Mouse (Mus musculus): ENCODE measurements around the gene Zcchc4.
"Not testable (repeated sequence)": the region's sequence is repeated elsewhere in the genome, so short reads cannot be mapped to it uniquely, and the experiment has no call there.

Gene Zcchc4

DNA sequence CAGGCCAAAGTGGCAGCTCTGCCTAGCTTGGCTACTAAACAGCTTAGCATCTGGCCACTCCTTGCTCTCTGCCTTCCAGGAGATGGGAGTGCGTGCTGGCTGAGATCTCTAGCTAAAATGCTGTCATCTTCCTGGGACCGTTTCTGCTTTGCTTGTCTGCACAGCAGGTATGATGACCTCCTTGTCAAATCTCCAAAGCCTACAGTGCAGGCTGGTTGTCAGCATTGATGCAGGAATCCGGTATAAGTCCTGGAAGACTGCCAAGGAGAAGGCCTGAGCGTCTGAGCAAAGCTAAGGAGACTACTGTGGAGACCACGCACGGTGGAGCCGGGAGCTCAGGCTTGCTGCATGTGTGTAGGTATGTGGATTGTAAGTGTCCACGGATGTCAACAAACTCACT lies at the start of gene Zcchc4:
Gene Zcchc4, plus strand, starts transcription at position 173 of the 400 bp plus-strand sequence.
- in situ Hi-C loops (cut with MboI; ENCODE audit: low pct_unique_long_range_greater_than_20kb in 1 of 2, low sequenced_read_pairs in 2 of 2, unreplicated experiment in 1 of 2) = no loop called here

DNA sequence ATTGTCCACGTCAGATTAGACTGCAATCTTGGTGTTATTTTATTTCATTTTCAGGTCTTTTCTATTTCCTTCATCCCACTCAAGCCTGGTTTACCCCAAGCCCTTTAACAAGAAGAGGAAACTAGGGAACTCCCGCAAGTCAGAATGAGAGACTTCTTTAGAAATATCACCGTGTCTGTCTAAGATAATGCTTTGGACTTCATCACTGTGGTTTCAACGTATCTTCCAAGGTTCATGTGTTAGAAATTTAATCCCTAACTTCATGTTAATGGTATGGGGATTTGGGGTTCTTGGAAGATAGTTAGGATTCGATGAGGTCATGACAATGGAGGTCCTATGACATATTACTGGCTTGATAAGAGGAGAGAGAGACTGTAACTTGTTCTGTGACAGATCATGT lies 47.5 kb upstream of the Zcchc4 start:
- in situ Hi-C loops (cut with MboI; ENCODE audit: low pct_unique_long_range_greater_than_20kb in 1 of 2, low sequenced_read_pairs in 2 of 2, unreplicated experiment in 1 of 2) = no loop called here

DNA sequence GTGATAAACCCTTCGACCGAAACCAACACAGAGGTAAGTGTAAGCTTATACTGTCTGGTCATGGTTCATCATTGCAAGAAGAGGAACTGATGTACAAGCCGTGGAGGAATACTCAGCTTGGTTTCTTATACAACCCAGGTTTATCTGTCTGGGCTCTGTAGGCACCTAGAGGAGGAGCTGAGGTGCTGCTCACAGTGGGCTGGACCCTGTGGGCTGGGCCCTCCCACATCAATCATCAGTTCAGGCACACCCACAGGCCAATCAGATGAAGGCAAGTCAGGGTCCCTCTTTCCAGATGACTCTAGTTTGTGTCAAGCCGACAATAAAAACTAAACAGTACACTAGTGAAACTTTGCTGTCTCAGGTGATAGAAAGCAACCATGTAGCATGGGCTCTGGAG lies 42.4 kb upstream of the Zcchc4 start:
- in situ Hi-C loops (cut with MboI; ENCODE audit: low pct_unique_long_range_greater_than_20kb in 1 of 2, low sequenced_read_pairs in 2 of 2, unreplicated experiment in 1 of 2) = no loop called here

DNA sequence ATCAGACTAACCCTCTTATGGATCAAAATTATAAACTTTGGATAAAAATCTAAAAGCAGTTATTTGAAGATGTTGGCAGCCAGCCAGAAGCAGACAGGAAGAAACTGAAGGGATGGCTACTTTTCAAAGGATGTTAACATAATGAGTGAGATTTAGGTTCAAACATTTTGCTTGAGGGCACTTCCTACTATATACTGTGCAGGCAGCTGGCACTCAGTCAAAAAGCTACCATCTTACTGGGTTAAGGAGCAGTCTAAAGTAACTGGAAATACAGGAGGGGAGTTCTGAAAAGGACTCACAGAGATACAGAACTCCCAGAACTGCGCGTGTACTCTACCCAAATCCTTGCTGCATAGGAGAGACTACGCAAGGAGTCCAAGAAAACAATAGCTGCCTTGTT lies 39.2 kb upstream of the Zcchc4 start:
- in situ Hi-C loops (cut with MboI; ENCODE audit: low pct_unique_long_range_greater_than_20kb in 1 of 2, low sequenced_read_pairs in 2 of 2, unreplicated experiment in 1 of 2) = no loop called here

DNA sequence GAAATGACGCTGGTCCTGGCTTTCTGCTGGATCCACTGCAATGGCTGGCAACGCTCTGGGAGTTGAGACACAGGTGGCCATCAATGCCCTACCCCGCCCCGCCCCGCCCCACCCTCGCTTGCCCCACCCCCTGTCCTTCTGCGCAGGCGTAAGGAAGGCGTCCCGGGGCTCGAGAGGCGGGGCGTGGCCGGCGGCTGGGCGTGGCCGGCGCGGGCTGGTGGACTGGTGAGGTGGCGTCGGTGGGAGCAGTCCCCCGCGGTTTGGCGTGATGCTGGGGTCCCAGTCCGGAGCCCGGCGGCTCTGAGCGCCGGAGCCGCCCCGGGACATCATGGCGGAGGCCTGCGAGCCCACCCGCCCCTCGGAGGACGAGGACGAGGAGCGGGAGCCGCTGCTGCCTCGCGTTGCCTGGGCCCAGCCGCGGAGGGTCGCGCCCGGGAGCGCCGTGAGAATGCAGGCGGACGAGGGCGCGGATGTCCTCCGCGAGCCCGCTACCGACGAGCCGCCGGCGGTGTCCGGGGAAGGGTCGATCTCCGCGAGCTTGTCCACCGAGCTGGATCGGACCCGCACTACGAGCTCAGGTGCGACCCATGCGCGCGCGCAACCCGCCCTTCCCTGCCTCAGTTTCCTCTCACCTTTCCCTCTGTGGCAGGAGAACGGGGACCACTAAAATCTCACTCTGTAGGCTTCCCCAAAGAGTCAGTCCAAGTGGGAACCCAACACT lies 33.7 kb upstream of the Zcchc4 start, which contains the start of gene Pi4k2b:
Gene Pi4k2b, plus strand, starts transcription at position 184 of the 721 bp plus-strand sequence.
- in situ Hi-C loops (cut with MboI; ENCODE audit: low pct_unique_long_range_greater_than_20kb in 1 of 2, low sequenced_read_pairs in 2 of 2, unreplicated experiment in 1 of 2) = no loop called here

DNA sequence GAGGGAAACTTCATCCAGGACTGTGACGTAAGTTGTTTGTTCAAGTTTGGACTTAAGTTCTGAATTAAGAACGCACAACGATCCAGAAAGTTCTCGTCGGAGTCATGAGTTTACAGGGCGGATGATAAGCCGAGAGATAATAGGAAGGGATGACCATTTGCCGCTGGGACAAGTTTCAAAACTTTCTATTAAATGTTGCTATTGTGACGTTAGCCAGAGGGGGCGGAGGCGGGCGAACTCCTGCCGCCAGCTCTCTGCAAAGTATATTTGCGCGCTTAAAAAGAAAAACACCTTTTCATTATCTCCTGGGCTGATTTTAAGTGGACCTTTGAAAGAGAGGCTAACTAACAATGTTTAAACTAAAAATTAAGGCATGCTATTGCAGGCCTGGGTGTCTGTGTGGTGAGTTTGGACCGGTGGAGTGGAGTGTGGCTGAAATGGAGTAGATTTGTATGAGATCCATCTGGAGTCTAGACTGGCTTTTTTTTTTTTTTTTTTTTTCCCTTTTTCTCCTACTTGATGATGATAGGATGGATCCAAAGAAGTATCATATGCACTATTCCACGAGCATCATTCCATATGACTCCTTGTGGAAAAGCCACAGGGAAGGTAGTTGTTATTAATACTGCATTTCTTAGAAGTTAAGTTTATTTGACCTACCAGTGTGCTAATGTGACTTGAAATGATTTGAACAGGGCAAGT lies 32.9 kb upstream of the Zcchc4 start:
- in situ Hi-C loops (cut with MboI; ENCODE audit: low pct_unique_long_range_greater_than_20kb in 1 of 2, low sequenced_read_pairs in 2 of 2, unreplicated experiment in 1 of 2) = no loop called here

DNA sequence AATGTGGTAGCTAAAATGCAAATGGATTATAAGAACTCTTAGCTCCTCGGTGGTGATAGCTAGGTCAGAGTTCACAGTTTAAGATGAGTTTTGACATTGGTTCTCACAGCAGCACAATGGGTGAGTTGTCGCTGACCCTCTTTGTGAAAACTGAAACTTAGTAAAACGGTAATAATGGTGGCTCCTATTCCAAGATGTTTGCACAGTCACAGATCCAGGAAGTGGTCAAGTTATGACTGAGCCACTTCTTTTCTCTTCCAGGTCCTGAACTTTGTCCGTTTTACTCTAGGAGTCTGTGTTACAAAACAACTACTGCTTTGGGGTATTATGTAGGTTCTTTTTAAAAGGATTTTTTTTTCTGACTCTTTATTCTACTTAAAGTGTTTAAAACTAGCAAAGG lies 32.0 kb upstream of the Zcchc4 start:
- in situ Hi-C loops (cut with MboI; ENCODE audit: low pct_unique_long_range_greater_than_20kb in 1 of 2, low sequenced_read_pairs in 2 of 2, unreplicated experiment in 1 of 2) = no loop called here

DNA sequence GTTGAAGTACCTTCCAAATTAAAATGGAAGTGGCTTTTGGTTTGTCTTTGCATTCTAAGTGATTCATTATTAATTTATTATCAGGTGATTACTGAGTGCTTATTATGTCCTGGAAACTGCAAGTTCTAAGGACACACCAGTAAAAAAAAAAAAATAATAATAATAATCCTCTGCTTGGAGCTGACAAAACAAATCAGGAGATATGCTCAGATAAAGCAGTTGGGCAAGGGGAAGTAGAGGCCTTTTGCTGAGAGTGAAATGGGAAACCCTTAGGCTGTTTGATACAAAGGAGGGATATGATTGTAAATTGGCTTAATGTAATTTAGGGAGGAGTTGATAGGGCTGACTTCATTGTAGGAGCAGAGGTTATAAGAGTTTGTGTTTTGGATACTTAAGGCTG lies 28.3 kb upstream of the Zcchc4 start:
- in situ Hi-C loops (cut with MboI; ENCODE audit: low pct_unique_long_range_greater_than_20kb in 1 of 2, low sequenced_read_pairs in 2 of 2, unreplicated experiment in 1 of 2) = no loop called here

DNA sequence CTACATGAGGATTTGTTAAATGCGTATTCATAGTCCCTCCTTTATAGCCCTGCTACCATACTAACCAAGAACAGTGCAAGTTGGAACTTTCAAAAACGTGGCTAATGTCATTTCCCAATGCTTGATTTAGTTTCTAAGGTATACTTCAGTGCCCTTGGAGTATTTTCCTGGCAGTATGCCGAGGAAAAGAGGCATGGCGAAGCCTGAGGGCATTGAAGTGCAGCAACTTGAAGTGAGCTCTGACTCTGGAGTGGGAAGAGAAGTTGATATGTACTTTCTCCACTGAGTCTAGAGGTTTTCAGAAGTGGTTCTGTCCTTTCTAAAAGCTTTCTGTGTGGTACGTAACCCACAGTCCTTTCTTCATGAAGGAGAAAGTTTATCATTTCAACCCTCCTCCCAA lies 26.5 kb upstream of the Zcchc4 start:
- in situ Hi-C loops (cut with MboI; ENCODE audit: low pct_unique_long_range_greater_than_20kb in 1 of 2, low sequenced_read_pairs in 2 of 2, unreplicated experiment in 1 of 2) = no loop called here

DNA sequence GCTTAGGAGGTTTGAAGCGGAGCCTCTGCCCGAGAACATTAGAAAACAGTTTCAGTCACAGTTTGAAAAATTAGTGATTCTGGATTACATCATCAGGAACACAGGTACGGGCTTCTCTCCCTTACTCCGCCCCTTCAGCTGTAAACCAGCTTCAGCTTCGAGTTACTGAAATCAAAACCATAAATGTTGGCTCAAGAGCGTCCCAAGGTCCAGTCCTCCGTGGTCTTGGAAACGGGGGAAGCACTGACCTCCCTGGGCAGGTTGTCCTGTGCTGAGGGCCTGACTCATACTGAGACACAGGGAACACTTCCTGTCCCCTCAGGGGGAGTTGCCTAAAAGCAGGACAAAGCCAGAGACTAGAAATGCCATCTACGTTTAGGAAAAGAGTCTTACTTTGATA lies 22.1 kb upstream of the Zcchc4 start:
- in situ Hi-C loops (cut with MboI; ENCODE audit: low pct_unique_long_range_greater_than_20kb in 1 of 2, low sequenced_read_pairs in 2 of 2, unreplicated experiment in 1 of 2) = no loop called here

DNA sequence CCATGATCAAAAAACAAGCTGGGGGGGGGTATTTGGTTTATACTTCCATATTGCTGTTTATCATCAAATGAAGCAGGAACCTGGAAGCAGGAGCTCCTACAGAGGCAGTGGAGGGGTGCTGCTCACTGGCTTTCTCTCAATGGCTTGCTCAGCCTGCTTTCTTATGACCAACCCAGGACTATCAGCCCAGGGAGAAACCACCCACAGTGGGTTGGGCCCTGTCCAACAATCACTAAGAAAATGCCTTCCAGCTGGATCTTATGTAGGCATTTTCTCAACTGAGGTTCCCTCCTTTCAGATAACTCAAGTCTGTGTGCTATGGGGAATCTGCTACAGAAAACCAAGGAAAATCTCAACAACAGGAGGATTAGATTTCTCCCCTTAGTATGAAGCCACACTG lies 21.0 kb upstream of the Zcchc4 start:
- in situ Hi-C loops (cut with MboI; ENCODE audit: low pct_unique_long_range_greater_than_20kb in 1 of 2, low sequenced_read_pairs in 2 of 2, unreplicated experiment in 1 of 2) = no loop called here

DNA sequence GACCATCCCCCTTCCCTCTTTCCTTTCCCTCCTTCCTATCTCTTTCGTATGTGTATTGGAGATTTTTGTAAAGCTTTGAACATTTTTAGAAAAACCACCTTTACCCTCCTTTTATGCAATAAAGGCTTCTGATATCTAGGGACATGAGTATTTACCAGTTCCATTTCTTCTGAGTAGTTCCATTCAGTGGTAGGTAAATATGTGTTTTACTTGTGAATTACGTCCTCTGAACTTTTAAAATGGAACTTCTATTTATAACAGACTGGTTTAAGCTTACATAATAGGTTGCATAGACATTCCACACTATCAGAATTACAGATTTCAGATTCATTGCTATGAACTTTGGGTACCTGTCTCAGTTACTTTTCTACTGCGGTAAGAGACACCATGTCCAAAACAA lies 19.9 kb upstream of the Zcchc4 start:
- in situ Hi-C loops (cut with MboI; ENCODE audit: low pct_unique_long_range_greater_than_20kb in 1 of 2, low sequenced_read_pairs in 2 of 2, unreplicated experiment in 1 of 2) = no loop called here

DNA sequence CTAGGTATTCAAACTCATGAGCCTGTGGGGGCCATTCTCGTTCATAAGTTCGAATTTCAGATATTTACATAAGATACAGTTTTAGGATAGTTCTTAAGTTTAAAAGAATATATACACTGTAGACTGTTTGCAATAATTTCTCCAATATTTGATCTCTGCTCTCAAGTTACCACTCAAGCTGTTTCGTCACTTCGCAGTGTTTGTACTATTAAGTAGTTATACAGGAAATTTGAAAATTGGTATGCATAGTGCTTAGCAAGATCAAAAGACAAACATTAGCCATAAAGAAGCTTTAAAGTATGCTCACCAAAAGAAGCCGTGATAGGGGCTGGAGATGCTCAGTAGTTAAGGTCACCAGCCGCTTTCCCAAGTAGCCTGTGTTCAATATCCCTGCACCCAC lies 19.2 kb upstream of the Zcchc4 start:
- in situ Hi-C loops (cut with MboI; ENCODE audit: low pct_unique_long_range_greater_than_20kb in 1 of 2, low sequenced_read_pairs in 2 of 2, unreplicated experiment in 1 of 2) = no loop called here

DNA sequence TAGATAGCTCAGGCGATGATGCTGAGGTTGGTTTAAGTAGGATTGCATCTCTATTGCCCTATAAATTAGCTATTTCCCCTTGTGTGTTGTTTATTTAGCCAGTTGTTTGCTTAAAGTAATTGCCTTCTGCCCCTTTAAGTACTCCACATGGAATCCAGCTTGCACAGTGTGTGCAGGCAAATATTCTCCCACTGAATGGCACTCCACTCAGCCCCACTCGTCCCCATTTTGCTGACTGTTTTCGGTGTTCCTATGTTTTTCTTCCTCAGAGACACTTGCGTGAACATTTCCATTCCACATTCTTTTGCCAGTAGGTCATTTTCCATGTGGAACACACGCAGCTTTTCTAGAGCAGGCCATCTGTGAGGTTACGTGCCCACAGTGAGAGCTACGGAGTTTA lies 12.6 kb upstream of the Zcchc4 start:
- in situ Hi-C loops (cut with MboI; ENCODE audit: low pct_unique_long_range_greater_than_20kb in 1 of 2, low sequenced_read_pairs in 2 of 2, unreplicated experiment in 1 of 2) = no loop called here

DNA sequence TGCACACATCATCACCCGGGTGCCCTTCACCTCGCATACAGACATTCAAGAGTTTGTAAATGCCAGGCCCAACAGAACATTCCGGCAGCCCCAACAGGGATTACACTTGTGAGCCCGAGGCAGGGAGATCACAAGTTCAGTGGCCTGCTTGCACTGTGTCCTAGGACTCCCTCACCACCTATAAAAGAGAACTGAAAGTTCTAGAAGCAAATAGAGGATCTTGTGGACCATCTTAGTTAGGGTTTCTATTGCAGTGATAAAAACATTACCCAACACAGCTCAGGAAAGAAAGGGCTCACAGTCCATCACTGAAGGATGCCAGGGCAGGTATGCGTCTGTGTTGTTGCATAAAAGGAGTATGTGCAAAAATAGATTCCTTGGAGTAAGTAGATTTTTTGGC lies 942 bp upstream of the Zcchc4 start:
- in situ Hi-C loops (cut with MboI; ENCODE audit: low pct_unique_long_range_greater_than_20kb in 1 of 2, low sequenced_read_pairs in 2 of 2, unreplicated experiment in 1 of 2) = no loop called here

DNA sequence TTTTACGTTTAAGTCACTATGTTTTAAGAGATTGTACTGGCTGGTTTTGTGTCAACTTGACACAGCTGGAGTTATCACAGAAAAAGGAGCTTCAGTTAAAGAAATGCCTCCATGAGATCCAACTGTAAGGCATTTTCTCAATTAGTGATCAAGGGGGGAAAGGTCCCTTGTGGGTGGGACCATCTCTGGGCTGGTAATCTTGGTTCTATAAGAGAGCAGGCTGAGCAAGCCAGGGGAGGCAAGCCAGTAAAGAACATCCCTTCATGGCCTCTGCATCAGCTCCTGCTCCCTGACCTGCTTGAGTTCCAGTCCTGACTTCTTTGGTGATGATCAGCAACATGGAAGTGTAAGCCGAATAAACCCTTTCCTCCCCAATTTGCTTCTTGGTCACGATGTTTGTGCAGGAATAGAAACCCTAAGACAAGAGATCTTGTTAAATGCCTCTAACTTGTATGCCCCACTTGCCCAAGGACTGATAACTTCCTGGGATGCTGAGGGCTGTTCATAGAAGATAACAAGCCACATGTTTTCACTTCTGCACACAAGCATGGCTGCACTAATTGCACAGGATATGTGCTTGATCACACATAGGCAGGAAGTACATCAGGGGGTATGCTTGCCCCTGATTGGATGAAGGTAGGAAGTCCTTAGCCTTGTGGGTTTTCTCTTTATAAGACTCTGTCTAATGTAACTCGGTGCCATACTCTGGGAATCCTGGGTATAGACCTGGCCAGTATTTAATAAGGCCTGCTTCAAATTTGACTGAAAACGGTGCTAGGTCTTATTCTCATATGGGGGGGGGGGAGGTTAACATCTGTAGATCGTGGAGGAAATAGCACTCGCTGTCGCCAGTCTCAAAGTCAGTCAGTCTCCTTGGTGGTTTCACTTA lies 1.5 kb downstream of the Zcchc4 start:
- in situ Hi-C loops (cut with MboI; ENCODE audit: low pct_unique_long_range_greater_than_20kb in 1 of 2, low sequenced_read_pairs in 2 of 2, unreplicated experiment in 1 of 2) = not testable (repeated sequence)

DNA sequence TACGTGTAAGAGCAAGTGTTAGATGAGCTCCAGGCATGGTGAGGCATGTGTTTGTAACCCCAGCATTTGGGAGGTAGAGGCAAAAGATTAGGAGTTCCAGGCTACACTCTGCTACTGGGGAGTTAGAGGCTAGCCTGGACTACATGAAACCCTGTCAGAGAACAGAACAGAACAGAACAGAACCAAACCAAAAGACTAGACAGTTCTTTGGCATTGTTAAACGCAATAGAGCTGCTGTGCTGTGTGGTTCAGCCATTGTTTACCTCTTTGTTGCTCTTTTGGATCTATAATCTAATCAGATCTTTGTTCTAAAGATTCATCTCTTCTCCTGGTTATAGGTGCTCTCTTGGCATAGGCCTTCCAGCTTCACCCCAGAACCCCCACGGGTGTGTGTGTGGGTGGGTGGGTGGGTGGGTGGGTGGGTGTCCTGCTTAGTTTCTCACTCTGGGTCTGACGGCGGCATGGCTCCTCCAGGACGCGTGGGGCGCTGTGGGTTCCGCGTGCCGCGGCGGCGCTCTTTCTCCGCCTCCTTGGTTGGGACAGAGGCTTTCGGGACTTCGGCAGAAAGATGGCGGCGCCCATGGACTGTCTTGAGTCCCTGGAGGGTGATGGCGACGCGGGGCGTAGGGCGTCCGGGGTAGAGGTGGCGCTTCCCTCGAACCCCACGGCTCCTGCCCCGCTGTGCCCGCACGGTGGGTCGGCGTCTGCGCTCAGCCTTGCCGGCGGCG lies 7.5 kb downstream of the Zcchc4 start:
- in situ Hi-C loops (cut with MboI; ENCODE audit: low pct_unique_long_range_greater_than_20kb in 1 of 2, low sequenced_read_pairs in 2 of 2, unreplicated experiment in 1 of 2) = no loop called here

DNA sequence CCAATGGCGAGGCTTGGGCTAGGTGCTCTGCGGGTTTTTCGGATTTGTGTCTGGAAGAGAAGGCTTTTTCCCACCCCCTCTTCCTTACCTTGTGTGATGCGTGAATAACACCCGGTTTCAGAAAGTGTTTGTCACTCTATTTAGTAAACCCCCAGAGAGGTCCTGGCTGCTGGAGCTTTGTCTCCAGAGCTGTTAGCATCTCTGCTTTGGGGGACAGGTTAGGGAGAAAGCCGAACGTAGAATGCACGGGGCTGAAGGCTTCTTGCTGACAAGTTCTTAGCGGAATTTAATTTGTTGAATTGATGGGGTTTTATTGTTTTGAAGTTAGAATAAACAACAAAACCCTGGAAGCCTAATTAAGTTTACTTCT lies 8.0 kb downstream of the Zcchc4 start:
- in situ Hi-C loops (cut with MboI; ENCODE audit: low pct_unique_long_range_greater_than_20kb in 1 of 2, low sequenced_read_pairs in 2 of 2, unreplicated experiment in 1 of 2) = no loop called here

DNA sequence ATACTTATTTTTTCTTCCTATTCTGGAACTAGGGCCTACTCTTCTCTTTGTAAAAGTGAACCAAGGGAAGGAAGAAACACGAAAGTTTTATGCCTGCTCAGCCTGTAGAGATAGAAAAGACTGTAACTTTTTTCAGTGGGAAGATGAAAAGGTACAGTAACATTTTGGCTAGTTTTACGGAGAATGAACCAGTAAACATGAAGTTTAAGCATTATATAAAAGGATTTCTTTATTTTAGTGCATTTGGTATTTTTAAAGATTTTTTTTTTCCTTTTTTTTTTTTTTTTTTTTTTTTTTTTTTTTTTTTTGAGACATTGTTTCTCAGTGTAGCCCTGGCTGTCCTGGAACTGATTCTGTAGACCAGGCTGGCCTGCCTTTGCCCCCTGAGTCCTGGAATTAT lies 8.7 kb downstream of the Zcchc4 start:
- in situ Hi-C loops (cut with MboI; ENCODE audit: low pct_unique_long_range_greater_than_20kb in 1 of 2, low sequenced_read_pairs in 2 of 2, unreplicated experiment in 1 of 2) = no loop called here
